Mouse (Mus musculus) bone marrow, adult 2 months (tissue): ENCODE data around the gene Prkd2.

ENCODE experiments used
- CTCF ChIP-seq: fragments of 200-500 bp; IDR thresholded peaks from 2 replicates; pipeline ENCODE4 v1.5.1; 2011; ENCODE audit warnings: low read length, control low read depth; ENCODE audit not compliant: control insufficient read depth, insufficient read depth
- POLR2A ChIP-seq: fragments of 200-500 bp; IDR thresholded peaks from 2 replicates; pipeline ENCODE4 v1.6.1; 2011; ENCODE audit warnings: low read depth, mild to moderate bottlenecking, control low read depth, low read length, borderline replicate concordance; ENCODE audit not compliant: control insufficient read depth

- peak; percentile 63 for TF ChIP-seq CTCF
- TF ChIP-seq POLR2A: no peak
Observed at GRCm38 (mm10) chr7:16848579-16848978, 5.9 kb downstream of the Prkd2 start.
